Mouse (Mus musculus) urinary bladder, postnatal 36 days (tissue): Measurements from ENCODE around the gene Traf4.

Experiments
- DNase-seq, 2 experiments: peaks; one replicate each; pipeline ENCODE4 v3.0.0; 2022; ENCODE audit warnings: low spot score in 2 of 2, mixed read lengths in 1 of 2

The Traf4 gene

DNA sequence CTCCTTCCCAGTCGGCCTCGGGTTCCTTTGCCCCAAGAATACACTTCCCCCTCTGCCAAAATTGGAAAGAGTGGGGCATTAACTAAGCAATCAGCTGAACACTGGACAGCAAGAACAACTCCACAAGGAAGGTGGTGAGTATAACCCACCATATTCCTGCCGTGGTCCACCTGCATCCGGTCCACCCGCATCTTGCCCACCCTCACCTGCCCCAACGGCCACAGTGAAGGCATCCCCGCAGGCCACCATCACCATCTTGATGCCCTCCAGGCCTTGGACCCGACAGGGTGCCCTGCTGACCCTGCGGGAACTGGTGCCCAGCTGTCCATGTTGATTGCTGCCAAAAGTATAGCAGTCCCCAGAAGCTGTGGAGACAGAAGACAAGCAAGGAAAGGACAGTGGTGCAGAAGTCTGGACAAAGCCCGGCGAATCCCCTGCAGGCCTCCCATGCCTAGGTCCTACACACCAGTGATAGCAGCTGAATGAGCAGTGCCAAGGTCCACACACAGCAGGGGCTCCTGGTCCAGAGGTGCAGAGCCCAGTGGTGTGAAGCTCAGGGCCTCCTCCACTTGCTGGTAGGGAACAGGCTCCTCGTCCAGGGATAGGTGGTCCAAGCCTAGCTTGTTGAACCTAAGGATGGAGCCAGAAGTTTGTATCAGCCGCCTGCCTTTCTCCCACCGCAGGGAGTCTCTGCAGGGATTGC, 2.0 kb upstream of the Traf4 start:
- DNase-seq = no peak

DNA sequence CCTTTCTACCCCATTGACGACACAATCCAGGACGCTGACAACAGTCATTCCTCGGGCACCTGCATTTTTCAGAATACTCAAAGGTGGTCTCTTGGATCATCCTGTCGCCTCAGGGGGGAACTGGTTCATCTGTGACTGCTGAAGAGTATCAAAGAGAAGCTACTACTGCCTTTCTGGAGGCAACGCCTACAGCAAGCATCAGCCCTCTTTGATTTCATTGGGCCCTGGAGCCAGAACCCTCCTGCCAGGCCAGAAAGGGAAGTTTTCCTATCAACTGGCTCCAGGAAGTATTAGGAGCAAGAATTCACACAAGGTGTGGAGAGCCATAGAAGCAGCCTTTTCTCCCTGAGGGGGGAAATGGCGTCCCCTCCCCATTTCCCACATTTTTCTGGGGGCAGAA, 1.3 kb upstream of the Traf4 start:
- DNase-seq = no peak

DNA sequence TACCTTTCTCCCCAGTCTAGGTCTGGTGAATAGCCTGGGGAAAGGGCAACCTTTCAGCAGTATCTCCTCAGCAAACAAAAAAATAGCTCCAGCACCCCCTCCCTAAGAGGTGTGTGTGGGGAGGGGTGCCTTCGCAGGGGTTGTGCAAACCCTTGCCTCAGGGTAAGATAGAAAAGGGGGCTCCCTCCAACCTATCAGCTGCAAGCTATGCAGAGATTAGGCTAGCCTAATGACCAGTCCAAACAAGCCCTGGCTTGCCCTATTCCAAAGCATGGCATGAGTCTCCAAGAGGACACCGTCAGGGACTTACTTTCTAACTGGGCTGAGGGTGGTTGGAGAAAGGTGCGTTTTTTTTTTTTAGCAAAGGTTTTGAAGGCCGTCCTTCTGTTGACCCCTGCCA, 772 bp upstream of the Traf4 start:
- DNase-seq = no peak

DNA sequence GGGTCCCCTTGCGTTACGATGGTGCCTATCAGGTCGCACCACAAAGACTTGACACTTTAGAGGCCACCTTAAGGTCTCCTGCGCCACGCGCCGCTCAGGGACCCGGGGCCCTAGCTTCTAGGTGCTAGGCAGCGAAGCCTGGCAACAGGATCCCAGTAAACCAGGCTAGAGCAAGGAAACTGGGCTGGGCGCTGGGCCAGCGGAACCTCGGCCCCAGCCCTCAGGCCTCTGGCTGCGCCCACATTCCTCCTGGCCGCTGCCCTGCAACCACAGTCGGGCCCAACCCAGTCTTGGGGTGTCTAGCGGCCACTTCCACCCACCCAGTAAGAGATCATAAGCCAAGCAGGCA, 346 bp upstream of the Traf4 start:
- peak in 1 of 2 experiments; percentile 67 for DNase-seq

DNA sequence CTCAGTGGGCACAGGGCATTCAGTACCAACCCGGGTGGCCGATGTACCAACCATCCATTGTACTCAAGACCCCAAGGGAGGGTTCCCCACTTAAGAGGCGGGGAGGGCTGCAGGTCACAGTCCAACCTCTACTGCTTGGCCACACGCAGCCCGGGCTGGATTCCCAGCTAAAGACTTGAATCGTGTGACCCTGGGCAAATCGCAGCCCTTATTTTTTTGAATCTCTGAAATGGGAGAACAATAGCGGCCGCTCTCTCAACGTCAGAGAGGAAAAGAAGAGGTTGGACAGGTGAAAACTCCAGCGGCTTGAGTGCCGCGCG, 825 bp downstream of the Traf4 start:
- no peak for DNase-seq

DNA sequence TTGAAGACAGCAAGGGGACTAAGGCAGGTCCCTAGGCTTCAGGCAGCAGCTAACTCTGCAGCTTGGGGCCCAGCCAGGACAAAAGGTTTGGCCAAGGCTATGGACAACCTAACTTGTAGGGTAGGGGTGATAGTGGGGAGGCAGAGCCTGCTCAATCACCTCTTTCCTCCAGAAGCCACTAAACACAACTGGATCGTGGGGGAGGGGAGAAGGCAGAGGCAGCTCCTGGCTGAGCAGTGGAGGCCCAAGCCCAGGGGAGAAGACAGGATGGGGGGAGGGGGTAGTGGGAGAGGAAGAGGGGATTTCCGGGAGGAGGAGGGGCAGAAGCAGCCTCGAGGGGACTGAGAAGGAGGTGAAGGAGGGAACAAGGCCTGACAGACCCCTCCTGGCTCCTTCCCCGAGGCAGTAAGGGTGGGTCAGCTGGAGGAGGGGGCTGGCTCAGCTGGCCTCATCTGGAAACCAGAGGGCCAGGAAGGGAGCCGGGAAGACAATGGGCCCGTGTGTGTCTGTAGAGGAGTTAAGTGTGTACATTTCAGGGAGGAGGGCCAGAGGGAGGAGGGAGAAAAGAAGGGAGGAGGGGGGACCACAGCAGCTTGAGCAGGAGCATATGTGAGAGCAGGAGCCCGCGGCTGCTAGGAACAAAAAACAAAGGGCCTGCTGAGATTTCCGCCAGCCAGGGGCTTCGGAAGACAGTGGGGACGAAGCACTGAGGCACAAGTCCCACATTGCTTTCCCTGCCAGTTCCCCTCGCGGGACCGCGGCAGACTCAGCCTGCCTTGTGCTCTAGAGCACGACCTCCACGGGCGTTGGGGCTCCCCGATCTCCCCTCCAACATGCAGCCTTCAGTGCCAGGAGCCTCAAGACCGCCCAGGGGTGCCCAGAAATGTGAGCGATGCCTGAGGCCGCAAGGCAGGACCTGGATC, 1.4 kb downstream of the Traf4 start:
- peak in 1 of 2 experiments; percentile 68 for DNase-seq

DNA sequence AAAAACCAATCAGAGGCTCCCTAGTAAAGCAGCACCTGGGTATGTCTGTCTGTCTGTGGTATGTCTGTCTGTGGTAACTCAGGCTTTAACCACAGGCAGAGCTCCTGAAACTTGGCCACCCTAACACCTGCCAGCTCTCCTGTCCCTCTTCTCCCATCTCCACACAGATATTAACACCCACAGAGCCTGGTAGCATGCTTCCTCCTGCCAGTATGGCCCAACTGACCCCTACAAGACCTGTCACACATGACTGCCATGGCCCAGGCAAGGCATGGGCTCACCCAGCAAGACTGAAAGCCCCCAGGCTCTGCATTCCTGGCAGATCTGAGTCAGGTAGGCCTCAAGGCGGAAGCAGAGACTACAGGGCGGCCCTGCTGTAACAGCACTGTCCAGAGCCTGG, 2.3 kb downstream of the Traf4 start:
- DNase-seq = no peak

DNA sequence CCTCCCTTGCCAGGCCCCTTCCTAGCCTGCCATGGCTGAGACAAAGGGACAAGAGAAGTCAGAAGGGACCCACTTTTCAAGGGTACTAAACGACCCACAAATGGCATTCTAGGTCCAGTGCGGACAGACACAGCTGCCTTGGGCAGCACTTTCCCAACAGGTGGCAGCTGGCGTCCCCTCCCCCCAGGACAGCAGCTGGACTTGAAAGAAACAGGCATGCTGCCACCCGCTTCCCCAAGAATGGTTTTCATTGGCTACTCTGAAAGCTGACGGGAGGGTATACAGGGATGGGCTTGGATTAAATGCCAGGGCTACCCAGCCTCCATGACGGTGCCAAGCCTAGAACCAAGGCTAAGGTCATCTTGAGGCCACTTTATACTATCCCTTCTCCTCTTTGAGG, 2.9 kb downstream of the Traf4 start:
- DNase-seq = no peak

DNA sequence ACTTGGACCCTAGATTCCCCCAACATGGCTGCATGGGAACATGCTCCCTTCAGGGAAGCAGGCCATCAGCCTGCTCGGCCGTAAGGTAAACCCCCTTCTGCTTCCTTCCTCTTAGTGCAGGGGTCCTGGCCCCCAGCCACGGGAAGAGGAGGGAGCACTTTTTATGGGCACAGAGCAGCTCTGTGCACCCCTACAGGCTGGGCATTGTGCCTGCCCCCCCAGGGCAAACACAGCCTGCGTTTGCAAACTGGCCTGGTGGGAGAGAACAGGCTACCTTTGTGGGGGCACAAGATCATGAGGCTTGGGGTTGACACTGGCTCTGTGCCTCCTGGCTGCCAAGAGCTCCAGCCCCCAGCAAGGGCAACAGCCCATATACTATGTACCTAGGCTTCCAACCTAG, 3.4 kb downstream of the Traf4 start:
- no peak for DNase-seq

DNA sequence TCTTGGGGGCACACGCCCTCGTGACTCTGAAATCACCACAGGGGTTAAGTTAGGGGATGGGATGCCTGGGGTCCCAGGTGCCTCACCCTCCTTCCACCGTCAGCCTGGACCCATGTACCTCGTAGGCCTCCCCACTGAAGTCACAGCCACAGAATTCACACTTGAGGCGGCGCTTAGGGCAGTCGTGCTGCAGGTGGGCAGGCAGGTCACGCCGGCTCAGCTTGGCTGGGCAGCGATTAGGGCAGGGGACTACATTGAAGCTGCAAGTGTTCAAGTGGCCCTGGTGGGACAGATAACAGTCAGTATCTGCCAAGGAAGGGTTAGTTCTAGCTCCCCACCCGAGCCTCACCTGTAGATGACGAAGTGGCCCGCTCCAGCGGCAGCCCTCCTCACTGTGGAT, 4.2 kb downstream of the Traf4 start:
- no peak for DNase-seq

DNA sequence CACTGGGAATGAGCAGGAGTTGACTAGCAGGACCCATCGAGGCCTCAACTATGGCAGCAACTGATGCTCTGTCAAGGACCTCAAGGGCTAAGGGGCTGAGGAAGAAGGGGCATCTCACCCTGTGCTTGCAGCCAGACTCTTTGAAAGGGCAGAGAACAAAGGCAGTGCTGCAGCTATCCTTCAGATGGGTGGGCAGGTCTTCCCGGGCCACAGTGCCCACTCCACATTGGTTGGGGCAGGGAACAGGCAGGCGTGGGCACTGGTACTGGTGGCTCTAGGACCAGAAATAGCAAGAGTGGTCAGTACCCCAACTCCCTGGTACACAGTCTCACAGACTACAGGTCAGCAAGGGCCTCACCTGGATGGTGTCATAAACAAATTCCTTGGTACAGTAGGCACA, 4.7 kb downstream of the Traf4 start:
- DNase-seq = no peak

DNA sequence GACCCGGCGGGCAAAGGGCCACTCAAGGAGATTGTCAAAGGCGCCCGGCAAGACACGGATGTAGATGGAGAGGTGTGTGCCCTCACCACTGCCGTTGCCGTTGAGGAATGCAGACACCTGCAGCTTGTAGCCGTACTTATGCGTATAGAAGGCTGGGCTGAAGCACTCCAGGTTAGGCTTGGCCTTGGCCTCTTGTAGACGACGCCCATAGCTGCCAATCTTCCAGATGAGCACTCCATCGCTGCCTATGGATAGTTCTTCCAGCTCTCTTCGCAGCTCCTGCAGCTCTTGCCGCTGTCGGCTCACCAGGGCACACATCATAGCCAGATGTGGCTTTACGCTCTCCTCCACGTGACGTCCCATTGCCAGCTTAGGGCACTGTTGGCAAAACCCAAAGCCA, 5.2 kb downstream of the Traf4 start:
- no peak for DNase-seq

DNA sequence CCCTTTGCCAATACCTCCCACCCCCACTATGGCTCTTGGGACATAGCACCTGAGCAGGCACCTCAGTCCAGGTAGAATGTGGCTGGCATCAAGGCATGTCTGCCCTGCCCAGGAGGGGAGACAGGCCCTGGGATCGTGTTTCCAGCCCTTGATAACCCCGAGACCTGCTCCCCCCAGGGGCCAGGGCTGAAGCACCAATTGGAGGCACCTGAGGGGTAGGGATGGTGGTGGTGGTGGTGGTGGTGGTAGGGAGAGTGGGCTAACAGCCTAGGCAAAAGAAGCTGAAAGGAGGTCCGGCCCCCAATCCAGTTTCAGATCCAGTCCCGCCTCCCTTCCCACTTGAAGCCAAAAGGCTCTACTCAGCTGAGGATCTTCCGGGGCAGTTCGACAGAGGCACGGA, 5.8 kb downstream of the Traf4 start:
- no peak for DNase-seq

DNA sequence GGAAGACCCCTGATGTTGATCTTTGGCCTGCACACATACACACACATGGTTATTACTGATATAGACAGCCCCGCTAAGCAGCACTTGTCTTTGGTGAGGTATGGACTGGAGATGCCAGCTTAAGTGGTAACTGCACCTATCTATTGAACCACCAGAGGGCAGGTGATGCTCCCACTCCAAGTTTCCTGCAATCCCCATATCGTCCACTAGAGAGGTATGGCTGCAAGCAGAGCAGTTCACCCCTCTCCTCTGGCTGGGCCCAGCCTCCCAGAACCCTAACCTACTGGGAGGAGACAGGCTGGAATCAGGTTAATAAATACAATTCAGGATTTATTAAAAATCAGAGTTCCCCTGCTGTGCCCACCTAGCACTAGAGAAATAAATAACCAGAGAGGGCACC, 6.3 kb downstream of the Traf4 start:
- peak; percentile 60 to 74 for DNase-seq

DNA sequence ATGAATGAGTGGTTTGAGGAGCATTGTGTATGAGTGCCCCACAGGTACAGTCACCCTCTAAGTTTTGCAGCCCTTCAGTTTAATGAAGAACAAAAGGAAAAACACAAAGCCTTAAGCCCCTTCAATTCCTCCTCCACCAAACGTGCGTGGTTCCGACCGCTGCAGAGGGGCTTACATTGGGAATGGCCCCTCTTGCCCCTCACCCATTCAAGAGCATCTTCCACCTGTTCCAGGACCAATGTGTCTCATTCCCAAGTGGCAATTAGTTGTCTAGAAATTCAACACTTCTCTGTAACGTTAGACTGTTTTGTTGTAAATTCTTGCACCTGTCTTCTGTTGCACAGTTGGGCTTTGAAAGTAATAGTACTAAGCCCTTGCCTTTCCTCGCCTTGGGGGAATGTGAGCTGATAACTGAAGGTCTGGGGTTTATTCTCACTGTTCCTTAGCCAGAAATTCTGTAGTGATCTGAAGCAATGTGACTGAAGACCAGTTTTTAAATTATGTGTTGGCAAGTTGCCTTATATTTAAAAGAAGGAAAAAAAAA, 9.2 kb downstream of the Traf4 start:
- no peak for DNase-seq

DNA sequence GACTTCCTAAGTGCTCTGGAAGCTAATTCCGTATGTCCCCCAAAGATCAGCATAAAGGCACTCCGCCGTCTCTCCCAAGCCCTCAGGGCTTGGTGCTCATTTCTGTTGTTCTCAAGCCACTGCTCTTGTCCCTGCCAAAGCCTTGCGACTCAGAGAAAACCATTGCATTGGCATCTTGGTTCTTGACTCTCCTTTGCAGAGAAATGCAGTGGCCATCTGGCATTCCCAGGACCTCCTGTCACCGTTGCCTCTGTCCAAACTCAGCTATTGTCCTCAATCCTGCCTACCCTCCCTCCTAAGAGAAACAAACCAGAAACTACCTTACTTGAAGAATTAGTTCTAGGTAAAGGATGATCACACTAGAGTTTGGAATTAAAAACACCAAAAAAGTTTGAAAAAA, 9.7 kb downstream of the Traf4 start:
- no peak for DNase-seq

DNA sequence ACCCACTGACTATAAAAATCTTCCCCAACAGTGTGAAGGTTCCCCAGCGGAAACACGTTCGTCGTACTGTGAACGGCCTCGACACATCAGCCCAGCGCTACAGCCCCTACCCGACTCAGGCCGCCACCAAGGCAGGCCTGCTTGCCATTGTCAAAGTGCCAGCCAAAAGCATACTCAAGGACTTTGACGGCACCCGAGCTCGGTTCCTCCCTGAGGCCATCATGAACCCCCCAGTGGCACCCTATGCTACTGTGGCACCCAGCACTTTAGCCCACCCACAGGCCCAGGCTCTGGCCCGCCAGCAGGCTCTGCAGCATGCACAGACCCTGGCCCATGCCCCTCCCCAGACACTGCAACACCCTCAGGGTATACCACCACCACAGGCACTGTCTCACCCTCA, 11.6 kb downstream of the Traf4 start:
- DNase-seq = no peak

DNA sequence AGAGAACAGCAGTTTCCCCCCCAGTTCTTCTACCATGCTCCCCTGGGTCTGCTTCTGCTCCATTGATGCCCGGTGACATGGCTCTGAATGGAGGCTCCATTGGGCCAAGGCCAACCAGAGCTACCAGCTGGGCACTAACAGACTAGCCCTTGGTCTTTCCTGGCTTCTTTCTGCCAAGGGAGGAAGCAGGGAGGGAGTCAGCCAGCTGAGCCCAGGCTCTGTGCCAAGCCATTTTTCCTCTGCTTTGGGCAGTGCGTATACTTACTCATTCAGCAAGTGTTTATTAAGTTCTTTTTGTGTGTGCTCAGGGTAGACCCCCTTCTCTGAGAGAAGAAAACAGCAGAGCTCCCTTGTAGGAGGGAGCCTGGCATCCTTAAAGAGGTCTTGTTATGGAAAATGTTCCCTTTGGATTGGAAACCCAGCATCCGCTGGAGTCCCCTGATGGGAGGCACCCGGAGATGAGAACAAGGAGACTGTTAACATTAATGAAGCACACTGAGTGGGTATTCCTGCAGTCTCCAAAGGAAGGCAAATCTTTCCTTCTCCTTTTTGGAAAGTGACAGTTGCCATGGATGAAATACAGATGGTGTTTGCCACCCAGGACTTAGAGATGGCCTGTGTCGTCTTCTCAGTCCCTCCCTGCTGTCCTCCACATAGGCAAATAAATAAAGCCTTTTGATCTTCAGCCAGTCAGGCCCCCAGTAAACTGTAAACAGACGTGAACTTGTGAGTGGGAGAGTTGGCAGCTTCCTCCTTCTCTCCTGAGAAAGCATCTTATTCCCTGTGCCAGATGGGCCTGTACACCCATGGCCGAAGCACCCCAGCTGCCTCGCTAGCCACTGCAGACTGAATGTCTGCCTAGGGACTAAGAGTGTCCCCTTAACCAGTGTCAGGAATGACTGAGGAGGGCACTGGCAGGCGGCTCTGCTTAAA, 12.8 kb downstream of the Traf4 start:
- peak in 1 of 2 experiments; percentile 62 for DNase-seq

DNA sequence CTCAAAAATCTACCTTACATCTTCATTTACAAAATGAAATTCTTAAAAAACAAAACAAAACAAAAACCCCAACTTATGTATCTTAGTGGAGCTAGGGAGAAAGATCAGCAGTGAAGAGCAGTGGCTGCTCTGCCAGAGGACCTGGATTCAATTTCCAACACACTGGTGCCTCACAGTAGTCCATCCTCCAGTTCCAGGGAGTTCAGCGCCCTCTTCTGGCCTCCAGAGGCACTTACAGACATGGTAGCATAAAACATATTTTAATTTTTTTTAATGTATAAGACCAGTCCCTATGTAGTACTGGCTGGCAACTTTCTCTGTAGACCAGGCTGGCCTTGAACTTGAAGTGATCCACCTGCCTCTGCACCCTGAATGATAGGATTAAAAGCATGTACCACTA, 14.2 kb downstream of the Traf4 start:
- DNase-seq = no peak

DNA sequence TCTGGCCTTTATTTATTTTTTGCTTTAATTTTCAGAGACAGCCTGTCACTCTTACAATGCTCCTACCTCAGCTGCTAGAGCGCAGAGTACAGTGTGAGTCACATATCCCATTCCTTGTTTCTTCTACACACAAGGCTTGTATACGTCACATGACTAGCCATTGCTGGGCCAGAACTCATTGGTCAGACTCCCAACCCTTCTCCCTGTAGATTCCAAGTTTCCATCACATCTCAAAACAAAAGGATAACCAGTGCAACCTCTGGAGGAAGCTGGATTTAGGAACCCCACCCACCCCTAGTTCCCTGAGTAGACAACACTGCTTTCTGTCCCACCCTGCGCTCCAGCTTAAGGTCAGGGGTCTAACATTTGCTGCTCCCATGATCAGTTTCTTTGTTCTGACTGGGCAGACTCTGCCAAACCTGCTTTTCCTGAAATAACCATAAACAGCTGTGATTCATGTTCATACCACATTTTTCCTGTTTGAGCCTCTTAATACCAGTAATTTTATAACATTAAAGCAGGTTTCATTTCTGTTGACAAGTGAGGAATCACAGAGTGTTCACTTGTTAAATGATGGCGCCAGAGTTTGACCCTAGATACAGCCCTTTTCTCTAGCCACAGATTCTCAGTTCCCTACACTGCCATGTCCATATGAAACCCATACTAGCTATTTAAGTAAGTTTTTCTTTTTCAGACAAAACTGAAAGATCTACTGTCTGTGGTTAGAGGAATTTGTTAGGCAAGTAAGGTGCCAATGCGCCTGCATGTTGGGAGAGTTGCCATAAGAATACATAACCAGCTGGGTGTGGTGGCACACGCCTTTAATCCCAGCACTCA, 18.5 kb downstream of the Traf4 start:
- no peak for DNase-seq

DNA sequence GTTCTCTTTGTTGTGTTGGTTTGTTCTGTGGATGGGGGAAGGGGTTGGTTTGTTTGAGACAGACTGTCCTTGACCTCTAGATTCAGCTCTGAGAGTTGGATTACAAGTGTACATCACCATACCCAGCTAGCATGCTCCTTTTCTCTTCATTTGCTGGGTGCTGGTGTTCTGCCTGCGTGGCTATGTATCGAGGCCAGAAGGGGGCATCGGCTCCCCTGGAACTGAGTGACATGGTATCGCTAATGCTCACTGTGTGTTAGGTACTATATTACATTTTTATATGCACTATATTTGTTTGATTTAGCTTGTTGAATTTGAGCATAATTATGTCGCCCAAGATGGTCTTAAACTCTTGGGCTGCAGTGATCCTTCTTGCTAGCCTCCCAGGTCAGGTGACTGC, 19.2 kb downstream of the Traf4 start:
- no peak for DNase-seq
